Mouse (Mus musculus) retina, adult 2 months (tissue): ENCODE measurements at regions not wholly inside any gene's neighbourhood (a gene's known extent, or its start where the extent isn't known, plus 50 kb on each side); places are given as distances from the start of the nearest gene placed in this dataset.

Experiments
- DNase-seq: peaks from one replicate; pipeline ENCODE4 v3.0.0-alpha.2; 2012; ENCODE audit warnings: low read depth, low spot score

- no peak for DNase-seq
These were observed 340.4 kb downstream of the Pik3r1 start for GRCm38 (mm10) chr13:101427426-101428221.

GRCm38 (mm10) chr13:101426461-101426860, 341.6 kb downstream of the Pik3r1 start:
- DNase-seq, result no peak

GRCm38 (mm10) chr13:101422082-101422481, 345.9 kb downstream of the Pik3r1 start:
- no peak for DNase-seq

- no peak for DNase-seq
These were observed 348.5 kb downstream of the Pik3r1 start for GRCm38 (mm10) chr13:101419457-101420025.

- DNase-seq, result no peak
These were observed 349.7 kb downstream of the Pik3r1 start for GRCm38 (mm10) chr13:101418272-101418671.

- DNase-seq, result no peak
These were observed 359.1 kb downstream of the Pik3r1 start for GRCm38 (mm10) chr13:101408885-101409284.

GRCm38 (mm10) chr13:101407633-101408032, 360.4 kb downstream of the Pik3r1 start:
- no peak for DNase-seq

GRCm38 (mm10) chr13:101373581-101374189, 394.3 kb downstream of the Pik3r1 start:
- no peak for DNase-seq

- no peak for DNase-seq
These were observed 396.1 kb downstream of the Pik3r1 start for GRCm38 (mm10) chr13:101371906-101372305.

- no peak for DNase-seq
These were observed 399.8 kb downstream of the Pik3r1 start for GRCm38 (mm10) chr13:101368170-101368569.

GRCm38 (mm10) chr13:101355363-101355762, 412.7 kb downstream of the Pik3r1 start:
- no peak for DNase-seq

- no peak for DNase-seq
These were observed 416.9 kb downstream of the Pik3r1 start for GRCm38 (mm10) chr13:101351123-101351522.

GRCm38 (mm10) chr13:101349354-101349753, 418.7 kb downstream of the Pik3r1 start:
- no peak for DNase-seq

GRCm38 (mm10) chr13:101338280-101338872, 429.6 kb downstream of the Pik3r1 start:
- DNase-seq, result no peak

- no peak for DNase-seq
These were observed 449.4 kb downstream of the Pik3r1 start for GRCm38 (mm10) chr13:101318621-101319020.

- DNase-seq, result no peak
These were observed 451.7 kb downstream of the Pik3r1 start for GRCm38 (mm10) chr13:101316336-101316735.

- no peak for DNase-seq
These were observed 454.0 kb downstream of the Pik3r1 start for GRCm38 (mm10) chr13:101314040-101314439.

GRCm38 (mm10) chr13:101311634-101312314, 456.2 kb downstream of the Pik3r1 start:
- DNase-seq, result no peak

GRCm38 (mm10) chr13:101308724-101309123, 459.3 kb downstream of the Pik3r1 start:
- no peak for DNase-seq

- no peak for DNase-seq
These were observed 462.2 kb downstream of the Pik3r1 start for GRCm38 (mm10) chr13:101305695-101306413.

GRCm38 (mm10) chr13:101305063-101305462, 463.0 kb downstream of the Pik3r1 start:
- DNase-seq, result no peak
